Mouse (Mus musculus) lung, adult 2 months (tissue): Measurements from ENCODE around the gene Mcm2. TPM values are rescaled to one million over a fixed set of nuclear protein-coding genes. Genes with fewer than 3 reads are reported as not detected.

ENCODE experiments used
- DNase-seq: peaks from one replicate; pipeline ENCODE4 v3.0.0; 2022
- H3K4me1 ChIP-seq: fragments of 200-500 bp; 2 replicates; pipeline ENCODE4 v1.6.1; 2011; ENCODE audit warnings: low read length; ENCODE audit not compliant: control insufficient read depth, insufficient read depth
- H3K4me3 ChIP-seq: fragments of 200-500 bp; replicated peaks from 2 replicates; pipeline ENCODE3; 2011; ENCODE audit warnings: low read depth, mild to moderate bottlenecking, control low read depth, low read length; ENCODE audit errors: extremely low read depth
- CTCF ChIP-seq: fragments of 200-500 bp; IDR thresholded peaks from 2 replicates; pipeline ENCODE4 v1.5.1; 2011; ENCODE audit warnings: mild to moderate bottlenecking, low read length, control low read depth; ENCODE audit not compliant: insufficient read depth
- POLR2A ChIP-seq: fragments of 200-500 bp; IDR thresholded peaks from 2 replicates; pipeline ENCODE4 v1.6.1; 2011; ENCODE audit warnings: low read depth, mild to moderate bottlenecking, control low read depth, low read length, borderline replicate concordance; ENCODE audit errors: extremely low read depth
- WGBS: fragments of 180-500 bp; shearing (Covaris S2); methylation state at CpG from one replicate; pipeline ENCODE4 v1.1.7; 2018; 5-methylcytosine and 5-hydroxymethylcytosine counted together
- polyA plus RNA-seq: library from polyadenylated mRNA; depleted of rRNA; stranded (reverse); fragments of >200 nt; gene quantifications from 2 replicates; pipeline ENCODE4 v1.2.3, GENCODE M21; 2012; rRNA removed

The Mcm2 gene
- polyA plus RNA-seq: 11.1 and 12.6 TPM in 2 replicates

- Histone ChIP-seq H3K4me3 (peak within 1 kb of the TSS; percentile 76), H3K4me1 (peaks cover 5% of the 10 kb centered on the region; the same call in 1 of the 2 replicates)
- no peak for TF ChIP-seq CTCF
- peak; percentile 15; the same call in 1 of the 2 replicates for TF ChIP-seq POLR2A
- WGBS: 0% methylated on average over 33 of the region's 33 CpGs
- peak; percentile 93 for DNase-seq
These were observed at the start of gene Mcm2 for GRCm38 (mm10) chr6:88898534-88899048. Gene Mcm2, minus strand, starts transcription at chr6:88898780.

GRCm38 (mm10) chr6:88947771-88948170, 49.2 kb upstream of the Mcm2 start:
- no peak overlapping the region for H3K4me3 ChIP-seq
- H3K4me1 ChIP-seq: no peaks in the 10 kb centered on the region
- no peak for TF ChIP-seq CTCF
- no peak for TF ChIP-seq POLR2A
- no peak for DNase-seq

GRCm38 (mm10) chr6:88946442-88946841, 47.9 kb upstream of the Mcm2 start:
- DNase-seq: no peak
- TF ChIP-seq CTCF: no peak
- no peak for TF ChIP-seq POLR2A
- Histone ChIP-seq H3K4me3 (no peak overlapping the region), H3K4me1 (peaks cover 1% of the 10 kb centered on the region; the same call in 1 of the 2 replicates)
- 83% methylated on average over 6 of the region's 6 CpGs for WGBS

- peaks cover 8% of the 10 kb centered on the region for H3K4me1 ChIP-seq
- H3K4me3 ChIP-seq: no peak overlapping the region
- TF ChIP-seq CTCF (no peak), POLR2A (no peak)
- DNase-seq: no peak
- WGBS: 79% methylated on average over 6 of the region's 6 CpGs
These were observed 45.1 kb upstream of the Mcm2 start for GRCm38 (mm10) chr6:88943666-88944065.

- no peak for DNase-seq
- TF ChIP-seq CTCF (no peak), POLR2A (no peak)
- WGBS: 72% methylated on average over 8 of the region's 8 CpGs
- Histone ChIP-seq H3K4me3 (no peak overlapping the region), H3K4me1 (peaks cover 8% of the 10 kb centered on the region)
These were observed 44.0 kb upstream of the Mcm2 start for GRCm38 (mm10) chr6:88942595-88942994.

GRCm38 (mm10) chr6:88941628-88942027, 43.0 kb upstream of the Mcm2 start:
- no peak for DNase-seq
- Histone ChIP-seq H3K4me1 (peaks cover 8% of the 10 kb centered on the region), H3K4me3 (no peak overlapping the region)
- WGBS: 42% methylated on average over 4 of the region's 4 CpGs
- TF ChIP-seq POLR2A (no peak), CTCF (no peak)

- 50% methylated on average over 9 of the region's 9 CpGs for WGBS
- no peak for DNase-seq
- Histone ChIP-seq H3K4me3 (no peak overlapping the region), H3K4me1 (peaks cover 12% of the 10 kb centered on the region)
- TF ChIP-seq CTCF (no peak), POLR2A (no peak)
These were observed 41.7 kb upstream of the Mcm2 start for GRCm38 (mm10) chr6:88940090-88940916.

- H3K4me3 ChIP-seq: no peak overlapping the region
- H3K4me1 ChIP-seq: peaks cover 18% of the 10 kb centered on the region
- TF ChIP-seq CTCF (no peak), POLR2A (no peak)
- DNase-seq: no peak
- 54% methylated on average over 12 of the region's 12 CpGs for WGBS
These were observed 40.9 kb upstream of the Mcm2 start for GRCm38 (mm10) chr6:88939281-88940089.

GRCm38 (mm10) chr6:88938664-88939055, 40.1 kb upstream of the Mcm2 start:
- DNase-seq: no peak
- TF ChIP-seq POLR2A: no peak
- TF ChIP-seq CTCF: no peak
- 82% methylated on average over 5 of the region's 5 CpGs for WGBS
- Histone ChIP-seq H3K4me3 (no peak overlapping the region), H3K4me1 (peaks cover 21% of the 10 kb centered on the region)
